In the genomic region with DNA sequence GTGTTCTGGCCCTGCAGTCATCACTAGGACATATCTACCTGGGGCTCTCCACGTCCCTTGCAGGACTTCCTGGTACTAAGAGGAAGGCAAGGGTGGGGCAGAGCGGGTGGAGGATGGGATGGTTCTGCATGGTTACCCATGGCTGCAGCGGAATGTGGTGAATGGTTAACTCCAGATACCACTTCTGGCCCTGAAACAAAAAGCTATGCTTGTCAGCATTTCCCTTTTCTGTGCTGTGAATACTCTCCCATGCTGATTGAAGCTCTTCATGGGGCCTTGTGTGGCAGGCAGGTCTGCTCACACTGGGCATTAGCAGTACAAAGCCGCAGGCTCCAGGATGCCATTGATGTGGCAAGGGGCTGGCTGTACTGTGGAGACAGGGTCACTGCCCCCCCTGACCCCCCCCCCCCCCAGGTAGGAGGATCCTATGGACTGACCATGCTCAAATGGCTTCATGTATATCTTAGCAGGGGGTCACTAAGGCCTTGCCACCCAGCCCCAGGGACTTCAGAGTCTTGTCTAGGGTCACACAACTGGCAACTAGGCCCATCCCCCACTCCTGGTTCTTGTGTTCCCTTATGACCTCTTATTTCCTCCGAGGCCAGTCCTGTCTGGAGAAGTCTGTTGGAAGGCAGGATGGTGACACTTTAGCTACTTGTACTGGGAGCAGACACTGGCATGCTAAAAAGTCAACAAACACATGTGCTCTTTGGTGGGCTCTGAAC, we compare ENCODE assay signal across 10 mouse cellular contexts.
DNase-seq lines count a peak whose midpoint lies in the region; ATAC-seq and TF ChIP-seq lines count a peak whose summit lies in the region.
"Had no signal": no experiment of that assay in that cellular context is flagged by ENCODE, and none has a peak within 500 bp of the region (broad histone marks: within the 10 kb centered on the region; RNA-seq: fewer than 3 reads in every experiment).

No protein-coding gene starts in this region.

- no peak overlapping the region for H3K4me3 ChIP-seq in midbrain, embryonic 15.5 days
- no peak overlapping the region for H3K4me3 ChIP-seq in forebrain, embryonic 16.5 days (replicated peaks; ENCODE audit: low read length)
- no peak overlapping the region for H3K4me3 ChIP-seq in thymus, adult 2 months (ENCODE audit: control insufficient read depth, insufficient read depth, low read length)
- H3K4me3 ChIP-seq: heart, embryonic 15.5 days had no signal

- no peaks in the 10 kb centered on the region for H3K4me1 ChIP-seq in midbrain, embryonic 15.5 days
- H3K4me1 ChIP-seq in forebrain, embryonic 16.5 days (replicated peaks; ENCODE audit: control insufficient read depth, insufficient read depth, low read length) = peaks cover 3% of the 10 kb centered on the region
- H3K4me1 ChIP-seq in thymus, adult 2 months (replicated peaks; ENCODE audit: control insufficient read depth, insufficient read depth, low read length) = peaks cover 41% of the 10 kb centered on the region

- ATAC-seq in hematopoietic stem cell, adult 5-6 weeks (replicated peaks in 1 of 2; ENCODE audit: insufficient read depth in 1 of 2, low FRiP score in 2 of 2, low TSS enrichment in 1 of 2, low read depth in 1 of 2, poor library complexity in 2 of 2, severe bottlenecking in 2 of 2) = peak; percentile 86
- ATAC-seq in midbrain, embryonic 15.5 days (replicated peaks) = peak; percentile 37
- no peak for ATAC-seq in forebrain, embryonic 16.5 days

- no peak for TF ChIP-seq CTCF in thymus, adult 2 months (IDR thresholded peaks at IDR 0.05; ENCODE audit: borderline replicate concordance, control insufficient read depth, extremely low read depth, insufficient read depth, low read length, poor library complexity)

- no peaks in the 10 kb centered on the region for H3K9me3 ChIP-seq in midbrain, embryonic 15.5 days
- no peaks in the 10 kb centered on the region for H3K9me3 ChIP-seq in forebrain, embryonic 16.5 days (ENCODE audit: control insufficient read depth, low read length)
- H3K9me3 ChIP-seq: heart, embryonic 15.5 days had no signal

- H3K9ac ChIP-seq in midbrain, embryonic 15.5 days = no peak overlapping the region
- H3K9ac ChIP-seq in forebrain, embryonic 16.5 days (replicated peaks; ENCODE audit: low read depth, low read length) = no peak overlapping the region
- H3K9ac ChIP-seq: heart, embryonic 15.5 days had no signal

- H3K36me3 ChIP-seq in midbrain, embryonic 15.5 days (replicated peaks) = no peaks in the 10 kb centered on the region
- H3K36me3 ChIP-seq in forebrain, embryonic 16.5 days (ENCODE audit: control insufficient read depth, insufficient read depth) = no peaks in the 10 kb centered on the region
- no peaks in the 10 kb centered on the region for H3K36me3 ChIP-seq in thymus, adult 2 months (ENCODE audit: control insufficient read depth, insufficient read depth, low read length)
- H3K36me3 ChIP-seq: heart, embryonic 15.5 days had no signal

- peak; percentile 27 for DNase-seq in Muller cell, postnatal 12 days (ENCODE audit: inconsistent ontology term)
- peak; percentile 36 for DNase-seq in large intestine, adult 2 months (ENCODE audit: low read depth, low spot score)
- DNase-seq in layer of hippocampus, adult 9-10 months (ENCODE audit: low spot score) = no peak
- DNase-seq in thymus, adult 2 months = no peak
- DNase-seq in layer of hippocampus, adult 9-11 months = no peak
- DNase-seq: adrenal gland, adult 8-10 months had no signal

- no peak for TF ChIP-seq POLR2A in thymus, adult 2 months (IDR thresholded peaks at IDR 0.05; ENCODE audit: control insufficient read depth, extremely low read depth, insufficient read depth, low read length, poor library complexity)

- no peaks in the 10 kb centered on the region for H3K27me3 ChIP-seq in midbrain, embryonic 15.5 days (replicated peaks)
- H3K27me3 ChIP-seq in forebrain, embryonic 16.5 days (replicated peaks; ENCODE audit: control insufficient read depth, insufficient read depth, low read length) = no peaks in the 10 kb centered on the region
- no peaks in the 10 kb centered on the region for H3K27me3 ChIP-seq in thymus, adult 2 months (ENCODE audit: control insufficient read depth, insufficient read depth, low read length)

- H3K27ac ChIP-seq in midbrain, embryonic 15.5 days = no peak overlapping the region
- no peak overlapping the region for H3K27ac ChIP-seq in forebrain, embryonic 16.5 days (ENCODE audit: low read length)
- H3K27ac ChIP-seq in thymus, adult 2 months (ENCODE audit: control insufficient read depth, insufficient read depth, low read length) = no peak overlapping the region
- H3K27ac ChIP-seq: heart, embryonic 15.5 days had no signal

- WGBS in large intestine, adult 2 months = 36% methylated on average over 5 of the region's 5 CpGs
- 29% methylated on average over 5 of the region's 5 CpGs for WGBS in midbrain, embryonic 15.5 days
- 29% methylated on average over 5 of the region's 5 CpGs for WGBS in forebrain, embryonic 16.5 days
- WGBS in thymus, adult 2 months = 47% methylated on average over 5 of the region's 5 CpGs

- no peak overlapping the region for H3K4me2 ChIP-seq in midbrain, embryonic 15.5 days
- H3K4me2 ChIP-seq in forebrain, embryonic 16.5 days (ENCODE audit: low read length) = no peak overlapping the region
- H3K4me2 ChIP-seq: heart, embryonic 15.5 days had no signal

Comparison
In these comparisons a context has a peak if more than half of its experiments do, and no peak if none do; other contexts are left out.
1. DNase-seq: peak in Muller cell, postnatal 12 days (single experiment) and large intestine, adult 2 months (single experiment); none in layer of hippocampus, adult 9-10 months (single experiment), thymus, adult 2 months (single experiment) and layer of hippocampus, adult 9-11 months (single experiment).